Mouse (Mus musculus): ENCODE results near the gene Il1rl2. TPM values are rescaled to one million over a fixed set of nuclear protein-coding genes. Genes with fewer than 3 reads are reported as not detected.

Il1rl2 gene
- 6.1 and 6.3 TPM in 2 replicates for polyA plus RNA-seq (2014; fragmentation: Nextera tagmentation; extraction: Ambion mirVana)

DNA sequence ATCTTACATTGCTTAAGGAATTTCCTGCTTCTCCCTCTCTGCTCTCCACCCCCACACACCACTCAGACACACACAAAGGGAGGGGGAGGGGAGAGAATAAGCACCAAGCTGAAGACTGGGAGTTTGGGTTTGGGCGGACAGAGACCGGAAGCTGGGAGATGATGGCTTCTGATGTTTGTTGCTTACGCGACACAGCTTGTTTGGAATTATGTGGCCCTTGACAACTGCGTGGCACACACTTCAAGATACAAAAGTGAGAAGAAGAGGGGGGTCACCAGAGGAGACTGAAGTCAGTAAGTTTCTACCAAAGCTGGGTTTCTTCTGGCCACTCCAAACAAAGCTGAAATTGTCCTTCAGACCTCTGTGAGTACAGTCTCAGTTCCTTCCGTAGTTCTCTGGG lies at the start of gene Il1rl2:
Gene Il1rl2, plus strand, starts transcription at position 154 of the 400 bp plus-strand sequence.
- WGBS, result 15% methylated on average over 6 of the region's 6 CpGs
- Histone ChIP-seq H3K36me3 (ENCODE audit: control insufficient read depth, insufficient read depth, low read length) (no peaks in the 10 kb centered on the region), H3K9me3 (ENCODE audit: control insufficient read depth, low read length) (no peaks in the 10 kb centered on the region), H3K4me3 (ENCODE audit: low read depth, low read length) (peak within 1 kb of the TSS; percentile 43), H3K4me1 (ENCODE audit: control insufficient read depth, insufficient read depth, low read length) (peaks cover 3% of the 10 kb centered on the region; the same call in 1 of the 2 replicates), H3K27ac (replicated peaks; ENCODE audit: low read depth, low read length) (peak within 1 kb of the TSS; percentile 41; the same call in 1 of the 2 replicates), H3K4me2 (ENCODE audit: low read depth, low read length) (peak within 1 kb of the TSS; percentile 80), H3K27me3 (replicated peaks; ENCODE audit: control insufficient read depth, insufficient read depth, low read length) (peaks cover 10% of the 10 kb centered on the region; the same call in 1 of the 2 replicates), H3K9ac (ENCODE audit: low read depth, low read length) (peak within 1 kb of the TSS; percentile 61)
- DNase-seq (ENCODE audit: low spot score) (peak; percentile 80), ATAC-seq (ENCODE audit: low read depth) (peak; percentile 67; the same call in 1 of the 2 replicates)

DNA sequence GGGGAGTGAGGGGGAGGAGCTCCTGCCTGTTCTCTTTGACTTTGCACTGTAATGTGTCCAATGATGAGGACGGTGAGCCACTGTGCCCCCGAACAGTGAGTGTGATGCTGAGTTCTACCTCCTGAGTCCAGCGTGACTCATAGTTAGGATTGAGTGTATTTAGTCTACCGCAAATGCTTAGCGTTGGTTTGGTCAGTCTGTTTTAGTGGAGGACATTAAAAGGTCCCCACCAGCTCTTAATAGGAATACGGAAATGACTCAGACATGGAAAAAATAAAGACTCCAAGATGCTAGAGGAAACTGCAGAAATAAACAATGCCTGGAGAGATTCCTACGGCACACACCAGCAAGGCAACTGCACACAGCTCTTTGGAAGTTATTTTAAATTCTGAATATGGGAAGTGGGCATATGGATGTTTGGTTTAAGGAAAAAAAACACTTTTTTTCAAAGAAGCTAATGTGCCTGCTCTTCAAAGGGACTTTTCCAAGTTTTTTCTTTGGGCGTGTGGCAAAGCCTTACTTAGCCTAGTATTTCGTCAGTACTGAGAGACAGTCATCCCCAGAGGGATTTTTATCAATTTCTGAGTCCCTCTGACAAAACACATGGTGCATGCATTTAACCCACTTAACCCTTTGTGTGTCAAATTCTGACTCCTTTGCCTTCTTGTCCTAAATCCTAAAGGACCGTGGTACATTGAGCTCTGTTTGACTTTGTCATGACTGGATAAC lies 49.0 kb upstream of the Il1rl2 start:
- Histone ChIP-seq H3K4me3 (ENCODE audit: low read depth, low read length) (no peak overlapping the region), H3K9ac (ENCODE audit: low read depth, low read length) (no peak overlapping the region), H3K27me3 (replicated peaks; ENCODE audit: control insufficient read depth, insufficient read depth, low read length) (no peaks in the 10 kb centered on the region), H3K9me3 (ENCODE audit: control insufficient read depth, low read length) (no peaks in the 10 kb centered on the region), H3K36me3 (ENCODE audit: control insufficient read depth, insufficient read depth, low read length) (no peaks in the 10 kb centered on the region), H3K4me2 (ENCODE audit: low read depth, low read length) (no peak overlapping the region), H3K4me1 (ENCODE audit: control insufficient read depth, insufficient read depth, low read length) (peaks cover 6% of the 10 kb centered on the region; the same call in 1 of the 2 replicates), H3K27ac (replicated peaks; ENCODE audit: low read depth, low read length) (no peak overlapping the region)
- ATAC-seq (ENCODE audit: low read depth), result no peak
- DNase-seq (ENCODE audit: low spot score), result no peak
- 59% methylated on average over 10 of the region's 10 CpGs for WGBS

DNA sequence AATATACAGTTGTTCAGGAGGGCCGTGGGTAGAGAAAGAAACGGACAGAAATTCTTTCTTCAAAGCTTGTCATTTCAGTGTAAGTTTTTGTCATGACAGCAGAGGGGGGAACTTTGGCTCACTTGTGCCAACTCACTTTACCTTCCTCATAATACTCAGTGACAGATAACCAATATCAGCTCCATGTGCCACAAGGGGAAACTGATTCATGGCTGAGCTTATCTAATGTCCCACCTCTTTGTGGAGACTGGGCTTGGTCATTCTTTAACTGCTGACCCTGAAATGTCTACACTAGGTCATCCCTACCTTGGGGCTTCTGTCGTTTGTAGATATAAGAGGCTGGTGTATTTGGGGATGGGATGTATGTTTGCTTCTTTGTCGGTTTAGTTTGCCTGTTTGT lies 46.5 kb upstream of the Il1rl2 start:
- 88% methylated on average over 4 of the region's 4 CpGs for WGBS
- H3K36me3 ChIP-seq (ENCODE audit: control insufficient read depth, insufficient read depth, low read length), result no peaks in the 10 kb centered on the region
- no peaks in the 10 kb centered on the region for H3K27me3 ChIP-seq (replicated peaks; ENCODE audit: control insufficient read depth, insufficient read depth, low read length)
- H3K4me2 ChIP-seq (ENCODE audit: low read depth, low read length), result no peak overlapping the region
- H3K4me1 ChIP-seq (ENCODE audit: control insufficient read depth, insufficient read depth, low read length), result peaks cover 6% of the 10 kb centered on the region; the same call in 1 of the 2 replicates
- no peaks in the 10 kb centered on the region for H3K9me3 ChIP-seq (ENCODE audit: control insufficient read depth, low read length)
- no peak for DNase-seq (ENCODE audit: low spot score)
- H3K27ac ChIP-seq (replicated peaks; ENCODE audit: low read depth, low read length), result no peak overlapping the region
- no peak overlapping the region for H3K9ac ChIP-seq (ENCODE audit: low read depth, low read length)
- ATAC-seq (ENCODE audit: low read depth), result no peak
- H3K4me3 ChIP-seq (ENCODE audit: low read depth, low read length), result no peak overlapping the region

DNA sequence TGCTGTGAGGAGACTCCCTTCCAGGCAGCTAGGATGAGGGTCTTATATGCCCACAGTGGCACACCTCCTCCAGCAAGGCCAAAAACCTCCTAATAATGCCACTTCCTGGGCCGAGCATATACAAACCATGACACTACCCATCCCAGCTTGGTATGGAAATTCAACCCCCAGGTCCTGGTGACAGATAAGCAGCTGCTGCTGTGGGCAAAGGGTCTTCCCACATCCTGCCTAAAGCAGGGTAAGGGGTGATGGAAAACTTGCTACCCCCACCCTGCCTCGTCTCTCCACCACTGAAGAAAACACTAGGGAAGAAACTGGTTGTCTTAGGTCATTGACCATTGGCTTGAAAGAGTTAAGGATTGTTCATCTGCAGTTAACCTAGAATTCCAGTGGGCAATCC lies 45.7 kb upstream of the Il1rl2 start:
- Histone ChIP-seq H3K4me3 (ENCODE audit: low read depth, low read length) (no peak overlapping the region), H3K36me3 (ENCODE audit: control insufficient read depth, insufficient read depth, low read length) (no peaks in the 10 kb centered on the region), H3K27ac (replicated peaks; ENCODE audit: low read depth, low read length) (no peak overlapping the region; the same call in 1 of the 2 replicates), H3K27me3 (replicated peaks; ENCODE audit: control insufficient read depth, insufficient read depth, low read length) (no peaks in the 10 kb centered on the region), H3K4me2 (ENCODE audit: low read depth, low read length) (no peak overlapping the region), H3K4me1 (ENCODE audit: control insufficient read depth, insufficient read depth, low read length) (peaks cover 6% of the 10 kb centered on the region; the same call in 1 of the 2 replicates), H3K9ac (ENCODE audit: low read depth, low read length) (no peak overlapping the region), H3K9me3 (ENCODE audit: control insufficient read depth, low read length) (no peaks in the 10 kb centered on the region)
- WGBS, result 79% methylated on average over 2 of the region's 2 CpGs
- ATAC-seq (ENCODE audit: low read depth) (no peak), DNase-seq (ENCODE audit: low spot score) (no peak)

DNA sequence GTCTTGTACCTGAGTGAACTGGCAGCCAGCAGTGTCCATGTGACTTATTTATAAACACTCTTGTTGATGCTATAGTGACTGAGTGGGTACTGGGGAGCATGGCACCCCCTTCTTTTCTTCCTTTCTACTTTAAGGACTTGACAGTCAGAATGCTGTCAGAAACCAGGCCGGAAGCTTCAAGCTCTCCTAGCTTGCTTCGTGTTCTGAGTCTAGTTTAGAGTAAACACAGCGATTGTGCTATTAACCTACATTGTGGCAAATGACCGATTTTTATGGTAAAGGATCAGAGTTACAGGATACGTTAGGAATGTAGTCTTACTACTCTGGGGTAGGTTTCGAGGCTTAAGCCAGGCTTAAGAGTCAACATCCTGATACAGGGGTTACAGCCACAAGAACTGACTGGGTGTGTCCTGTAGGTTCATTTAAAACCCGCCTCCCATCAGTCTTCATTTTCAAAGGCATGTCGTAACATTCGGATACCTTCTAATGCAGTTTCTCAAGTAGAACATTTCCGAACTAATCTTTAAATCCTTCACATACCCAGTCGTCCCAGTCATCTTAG lies 45.1 kb upstream of the Il1rl2 start:
- no peak overlapping the region for H3K9ac ChIP-seq (ENCODE audit: low read depth, low read length)
- H3K27ac ChIP-seq (replicated peaks; ENCODE audit: low read depth, low read length), result no peak overlapping the region
- DNase-seq (ENCODE audit: low spot score), result peak; percentile 82
- WGBS, result 73% methylated on average over 11 of the region's 11 CpGs
- H3K27me3 ChIP-seq (replicated peaks; ENCODE audit: control insufficient read depth, insufficient read depth, low read length), result no peaks in the 10 kb centered on the region
- ATAC-seq (ENCODE audit: low read depth), result peak; percentile 80
- H3K36me3 ChIP-seq (ENCODE audit: control insufficient read depth, insufficient read depth, low read length), result no peaks in the 10 kb centered on the region
- peaks cover 6% of the 10 kb centered on the region; the same call in 1 of the 2 replicates for H3K4me1 ChIP-seq (ENCODE audit: control insufficient read depth, insufficient read depth, low read length)
- H3K4me3 ChIP-seq (ENCODE audit: low read depth, low read length), result no peak overlapping the region
- H3K4me2 ChIP-seq (ENCODE audit: low read depth, low read length), result no peak overlapping the region
- no peaks in the 10 kb centered on the region for H3K9me3 ChIP-seq (ENCODE audit: control insufficient read depth, low read length)

DNA sequence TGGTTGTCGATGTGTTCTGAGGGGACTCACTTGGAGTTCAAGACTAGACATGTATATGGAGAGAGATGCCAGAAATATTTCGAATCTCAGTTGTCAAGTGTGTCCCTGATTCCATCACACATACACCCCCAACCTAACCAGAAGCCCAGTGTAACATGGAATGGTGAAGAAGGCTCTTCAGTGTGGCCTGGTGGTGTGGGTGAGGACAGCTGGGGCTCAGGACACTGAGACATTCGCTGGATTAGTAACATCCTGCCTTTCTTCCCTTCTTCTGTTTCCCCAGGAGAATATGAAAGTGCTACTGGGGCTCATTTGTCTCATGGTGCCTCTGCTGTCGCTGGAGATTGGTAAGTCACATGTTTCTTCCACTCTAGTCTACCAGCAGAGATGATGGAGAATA lies 42.5 kb upstream of the Il1rl2 start:
- WGBS, result 67% methylated on average over 4 of the region's 4 CpGs

DNA sequence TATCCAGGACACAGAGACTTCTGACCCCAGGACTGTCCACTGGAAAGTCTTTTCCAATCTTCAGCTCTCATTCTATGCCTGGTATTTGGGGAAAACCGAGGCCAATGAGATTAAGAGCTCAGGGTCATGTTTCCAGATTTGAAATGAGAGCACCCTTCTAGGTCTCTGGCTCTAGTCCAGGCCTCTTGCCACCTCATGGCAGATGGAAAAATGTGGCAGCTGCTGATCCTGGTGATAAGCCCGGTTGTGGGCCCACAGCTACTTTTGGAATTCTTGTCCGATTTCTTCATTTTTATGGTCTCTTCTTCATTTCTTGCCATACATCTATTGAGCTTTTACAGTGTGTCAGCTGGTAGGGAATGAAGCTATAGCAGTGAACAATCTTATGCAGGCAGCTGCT lies 42.0 kb upstream of the Il1rl2 start:
- no peak overlapping the region for H3K4me2 ChIP-seq (ENCODE audit: low read depth, low read length)
- no peaks in the 10 kb centered on the region; the same call in 1 of the 2 replicates for H3K4me1 ChIP-seq (ENCODE audit: control insufficient read depth, insufficient read depth, low read length)
- WGBS, result 64% methylated on average over 3 of the region's 3 CpGs
- H3K27ac ChIP-seq (replicated peaks; ENCODE audit: low read depth, low read length), result no peak overlapping the region
- no peak overlapping the region for H3K4me3 ChIP-seq (ENCODE audit: low read depth, low read length)
- H3K36me3 ChIP-seq (ENCODE audit: control insufficient read depth, insufficient read depth, low read length), result no peaks in the 10 kb centered on the region
- DNase-seq (ENCODE audit: low spot score), result peak; percentile 71
- no peak overlapping the region for H3K9ac ChIP-seq (ENCODE audit: low read depth, low read length)
- no peaks in the 10 kb centered on the region for H3K9me3 ChIP-seq (ENCODE audit: control insufficient read depth, low read length)
- ATAC-seq (ENCODE audit: low read depth), result 0 out of 2 replicates have a peak, but pooled peaks have one; percentile 15
- H3K27me3 ChIP-seq (replicated peaks; ENCODE audit: control insufficient read depth, insufficient read depth, low read length), result no peaks in the 10 kb centered on the region

More for the DNA sequence above, 42.5 kb upstream of the Il1rl2 start:
- H3K9me3 ChIP-seq (ENCODE audit: control insufficient read depth, low read length), result no peaks in the 10 kb centered on the region
- DNase-seq (ENCODE audit: low spot score), result no peak
- H3K27ac ChIP-seq (replicated peaks; ENCODE audit: low read depth, low read length), result no peak overlapping the region
- H3K4me1 ChIP-seq (ENCODE audit: control insufficient read depth, insufficient read depth, low read length), result no peaks in the 10 kb centered on the region; the same call in 1 of the 2 replicates
- no peak overlapping the region for H3K4me2 ChIP-seq (ENCODE audit: low read depth, low read length)
- H3K9ac ChIP-seq (ENCODE audit: low read depth, low read length), result no peak overlapping the region
- no peaks in the 10 kb centered on the region for H3K36me3 ChIP-seq (ENCODE audit: control insufficient read depth, insufficient read depth, low read length)
- H3K4me3 ChIP-seq (ENCODE audit: low read depth, low read length), result no peak overlapping the region
- no peaks in the 10 kb centered on the region for H3K27me3 ChIP-seq (replicated peaks; ENCODE audit: control insufficient read depth, insufficient read depth, low read length)
- no peak for ATAC-seq (ENCODE audit: low read depth)

DNA sequence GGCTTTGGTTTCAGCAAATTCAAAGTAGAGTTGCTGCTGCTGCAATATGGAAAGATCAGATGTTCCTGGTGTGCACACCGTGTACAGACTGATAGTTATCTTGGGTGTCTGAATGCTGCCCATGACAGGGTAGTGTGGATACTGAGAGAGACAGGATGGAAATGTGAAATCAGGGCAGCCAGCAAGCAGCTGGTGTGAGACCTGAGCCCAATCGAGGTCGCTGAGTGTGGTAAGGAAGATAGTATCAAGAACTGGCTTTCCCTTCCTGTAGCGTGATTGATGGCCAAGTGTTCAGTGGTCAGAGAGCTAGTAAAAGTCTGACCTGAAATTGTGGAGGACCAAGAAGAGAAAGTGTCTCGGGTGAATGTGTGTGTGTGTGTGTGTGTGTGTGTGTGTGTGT lies 40.4 kb upstream of the Il1rl2 start:
- Histone ChIP-seq H3K4me1 (ENCODE audit: control insufficient read depth, insufficient read depth, low read length) (no peaks in the 10 kb centered on the region; the same call in 1 of the 2 replicates), H3K27ac (replicated peaks; ENCODE audit: low read depth, low read length) (no peak overlapping the region), H3K9ac (ENCODE audit: low read depth, low read length) (no peak overlapping the region), H3K9me3 (ENCODE audit: control insufficient read depth, low read length) (no peaks in the 10 kb centered on the region), H3K36me3 (ENCODE audit: control insufficient read depth, insufficient read depth, low read length) (no peaks in the 10 kb centered on the region), H3K4me3 (ENCODE audit: low read depth, low read length) (no peak overlapping the region), H3K27me3 (replicated peaks; ENCODE audit: control insufficient read depth, insufficient read depth, low read length) (no peaks in the 10 kb centered on the region), H3K4me2 (ENCODE audit: low read depth, low read length) (no peak overlapping the region)
- ATAC-seq (ENCODE audit: low read depth), result no peak
- no peak for DNase-seq (ENCODE audit: low spot score)
- WGBS, result 66% methylated on average over 5 of the region's 5 CpGs

Measured in embryonic facial prominence, embryonic 14.5 days (tissue).